Mouse (Mus musculus): ENCODE measurements around the gene Cyp2ab1.
"Not testable (repeated sequence)": the region's sequence is repeated elsewhere in the genome, so short reads cannot be mapped to it uniquely, and the experiment has no call there.

The Cyp2ab1 gene

DNA sequence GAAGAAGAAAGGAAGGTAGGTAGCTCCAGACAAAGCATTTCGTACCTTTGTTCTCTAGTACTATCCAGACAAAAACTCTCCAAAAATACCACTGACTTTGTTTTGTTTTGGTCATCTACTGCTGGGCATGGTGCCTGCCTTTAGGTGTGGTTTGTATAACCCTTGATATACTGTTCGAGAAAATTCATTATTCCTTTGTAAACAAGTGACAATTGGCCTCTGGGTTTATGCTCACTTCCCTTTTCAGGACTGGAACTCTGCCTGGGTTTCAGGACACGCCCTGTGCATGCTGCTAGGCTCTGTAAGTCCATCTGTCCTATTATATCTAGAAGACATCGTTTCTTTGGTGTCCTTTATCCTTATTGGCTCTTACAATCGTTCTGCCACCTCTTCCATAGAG lies at the start of gene Cyp2ab1:
Gene Cyp2ab1 (minus strand): TSS at position 119 of the 400 bp plus-strand sequence.
- no peak for DNase-seq

- no peak for DNase-seq
Measured at GRCm38 (mm10) chr16:20371731-20372130, 46.5 kb upstream of the Cyp2ab1 start.

- DNase-seq, result no peak
Measured at GRCm38 (mm10) chr16:20368221-20368620, 43.0 kb upstream of the Cyp2ab1 start.

DNA sequence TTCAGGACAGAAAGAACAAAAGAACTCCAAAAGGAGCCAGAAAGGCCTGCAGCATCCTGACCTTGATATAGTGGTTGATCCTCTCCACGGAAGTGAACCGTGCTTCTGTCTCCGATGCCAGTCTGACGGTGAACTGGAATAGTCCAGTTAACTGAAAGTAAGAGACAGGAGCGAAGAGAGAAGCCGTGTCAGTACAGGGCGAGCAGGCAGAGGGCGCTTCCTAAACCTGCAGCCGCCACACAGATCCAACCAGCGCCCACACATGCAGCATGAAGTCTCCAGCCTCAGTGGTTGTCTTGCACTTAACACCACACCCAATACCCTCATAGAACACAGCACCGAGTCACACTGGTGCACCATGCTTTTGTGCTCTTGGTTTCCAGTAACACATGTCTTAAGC lies 36.9 kb upstream of the Cyp2ab1 start:
- no peak for DNase-seq

- DNase-seq, result not testable (repeated sequence)
Measured at GRCm38 (mm10) chr16:20361496-20361895, 36.3 kb upstream of the Cyp2ab1 start.

- no peak for DNase-seq
Measured at GRCm38 (mm10) chr16:20359643-20360295, 34.6 kb upstream of the Cyp2ab1 start.

GRCm38 (mm10) chr16:20357837-20358236 lies 32.6 kb upstream of the Cyp2ab1 start:
- no peak for DNase-seq

DNA sequence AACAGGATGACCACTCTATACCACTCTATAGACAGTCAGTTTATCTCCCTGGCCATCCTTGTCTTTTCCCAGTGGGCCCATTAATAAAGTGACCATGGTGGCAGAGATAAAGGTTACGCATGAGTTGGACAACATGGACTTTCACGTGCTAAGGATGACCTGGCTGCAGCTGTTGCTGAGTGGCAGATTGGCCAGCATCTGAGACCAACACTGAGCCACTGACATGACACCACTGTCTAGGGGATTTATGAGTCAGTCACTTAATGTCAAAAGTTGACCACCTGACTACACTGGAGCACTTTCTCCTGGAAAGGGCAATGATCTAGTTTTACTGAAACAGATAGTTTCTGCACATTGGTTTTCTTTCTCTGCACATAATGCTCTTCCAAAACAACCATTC lies 29.6 kb upstream of the Cyp2ab1 start:
- no peak for DNase-seq

DNA sequence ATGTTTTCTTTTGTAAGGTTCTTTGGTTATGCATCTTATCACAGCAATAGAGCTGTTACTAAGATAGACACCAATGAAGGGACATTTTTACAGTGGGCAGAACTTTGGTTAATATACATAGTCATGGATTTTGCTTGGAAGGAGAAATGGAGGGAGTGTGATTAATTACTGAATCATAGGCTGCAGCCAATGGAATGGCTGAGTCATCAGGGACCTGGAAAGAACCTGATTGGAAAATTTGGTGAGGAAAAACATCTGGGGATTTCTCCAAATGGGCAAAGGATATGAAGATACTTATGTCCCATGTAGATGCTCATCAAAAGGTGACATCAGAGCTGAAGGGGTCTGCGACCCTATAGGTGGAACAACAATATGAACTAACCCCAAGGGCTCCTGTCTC lies 28.8 kb upstream of the Cyp2ab1 start:
- DNase-seq, result no peak

DNA sequence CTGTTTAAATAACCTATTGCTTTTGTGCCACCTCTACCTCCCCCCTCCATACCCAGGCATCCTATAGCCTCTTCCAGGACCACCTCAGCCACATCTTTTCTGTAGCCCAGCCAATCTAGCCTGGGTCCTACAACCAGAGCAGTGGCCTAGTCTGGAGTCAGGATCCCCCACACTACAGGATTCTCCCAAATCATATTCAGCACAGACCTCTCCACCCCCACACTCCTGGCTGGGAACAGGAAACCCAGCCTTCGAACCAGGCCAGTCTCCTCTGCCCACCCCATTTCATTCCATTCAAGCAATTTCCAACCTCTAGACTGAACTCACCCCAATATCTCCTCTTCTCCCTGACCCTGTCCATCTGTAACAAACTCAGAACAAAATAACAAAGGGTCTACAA lies 20.3 kb upstream of the Cyp2ab1 start:
- DNase-seq, result no peak

- no peak for DNase-seq
Measured at GRCm38 (mm10) chr16:20338616-20339015, 13.4 kb upstream of the Cyp2ab1 start.

DNA sequence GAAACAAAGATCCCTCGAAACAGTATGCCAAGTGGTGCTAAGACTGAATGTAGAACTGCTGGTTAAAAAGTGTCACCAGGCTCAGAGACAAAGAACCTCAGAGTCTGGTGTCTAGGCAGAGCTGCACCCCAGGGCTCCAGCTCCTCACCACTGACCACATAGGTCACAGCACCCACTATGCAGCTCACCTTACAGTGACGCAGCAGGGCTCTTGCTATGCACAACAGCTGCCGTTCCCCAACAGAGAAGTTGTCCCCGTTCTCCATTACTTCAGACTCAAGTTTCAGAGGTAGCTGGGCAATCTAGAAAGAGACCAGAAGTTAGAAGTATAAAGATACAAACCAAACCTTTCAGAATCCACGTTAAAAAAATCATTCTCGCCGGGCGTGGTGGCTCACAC lies 9.7 kb upstream of the Cyp2ab1 start:
- no peak for DNase-seq

- no peak for DNase-seq
Measured at GRCm38 (mm10) chr16:20328306-20328705, 3.1 kb upstream of the Cyp2ab1 start.

- no peak for DNase-seq
Measured at GRCm38 (mm10) chr16:20323907-20324306, 1.3 kb downstream of the Cyp2ab1 start.

DNA sequence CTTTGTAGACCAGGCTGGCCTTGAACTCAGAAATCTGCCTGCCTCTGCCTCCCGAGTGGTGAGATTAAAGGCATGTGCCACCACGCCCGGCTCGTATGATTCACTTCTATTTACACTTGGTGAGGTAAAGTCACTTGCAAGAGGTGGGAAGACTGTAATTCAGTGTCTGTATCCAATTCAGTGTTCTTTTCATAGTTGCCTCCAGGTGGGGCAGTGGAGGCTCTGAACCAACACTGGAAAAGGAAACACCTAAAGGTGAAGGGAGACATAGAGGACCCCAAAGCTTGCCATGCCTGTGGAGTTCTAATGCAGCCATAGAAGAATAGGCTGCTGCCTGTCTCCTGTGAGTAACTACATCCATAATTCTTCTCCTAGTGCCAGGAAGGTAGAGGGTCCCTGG lies 2.9 kb downstream of the Cyp2ab1 start:
- no peak for DNase-seq

- no peak for DNase-seq
Measured at GRCm38 (mm10) chr16:20316770-20317169, 8.4 kb downstream of the Cyp2ab1 start.

GRCm38 (mm10) chr16:20315266-20315665 lies 9.9 kb downstream of the Cyp2ab1 start:
- DNase-seq, result no peak

DNA sequence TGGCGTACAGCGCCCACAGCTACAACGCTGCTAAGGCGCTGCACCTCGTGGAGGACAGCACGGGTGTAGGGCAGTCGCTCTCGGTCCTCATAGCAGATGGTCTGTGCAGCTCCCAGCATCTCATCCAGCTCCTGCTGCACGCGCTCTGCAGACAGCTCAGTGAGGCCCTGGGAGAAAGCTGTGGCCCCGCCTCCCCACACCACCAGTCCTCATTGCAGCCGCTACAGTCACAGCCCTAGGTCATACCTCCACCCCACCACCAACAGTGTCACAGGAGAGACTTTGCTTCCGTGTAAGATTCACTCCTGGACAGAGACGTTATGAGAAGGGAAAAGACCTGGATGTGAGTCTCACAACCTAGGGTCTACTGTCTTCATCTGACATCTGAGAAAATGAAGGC lies 12.9 kb downstream of the Cyp2ab1 start:
- DNase-seq, result no peak

GRCm38 (mm10) chr16:20301770-20302649 lies 23.2 kb downstream of the Cyp2ab1 start, which contains the start of gene Parl:
Gene Parl (minus strand): TSS chr16:20302387.
- peak; percentile 95 for DNase-seq

- no peak for DNase-seq
Measured at GRCm38 (mm10) chr16:20300076-20300475, 25.1 kb downstream of the Cyp2ab1 start.

DNA sequence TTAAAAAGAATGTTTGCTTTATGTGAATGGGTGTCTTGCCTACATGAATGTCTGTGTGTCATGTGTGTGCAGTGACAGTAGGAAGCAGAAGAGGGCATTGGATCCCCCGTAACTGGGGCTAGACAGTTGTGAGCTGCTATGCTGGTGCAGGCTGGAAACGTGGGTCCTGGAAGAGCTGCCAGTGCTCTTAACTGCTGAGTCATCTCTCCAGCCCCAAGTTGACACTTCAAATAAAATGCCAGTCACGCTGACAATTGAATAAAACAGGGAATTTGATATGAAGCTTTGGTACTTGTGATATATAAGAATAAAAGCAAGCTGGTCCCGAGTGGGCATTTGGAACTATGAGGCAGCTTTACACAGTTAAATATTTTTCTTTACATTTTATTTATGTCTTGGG lies 45.0 kb downstream of the Cyp2ab1 start:
- no peak for DNase-seq

DNA sequence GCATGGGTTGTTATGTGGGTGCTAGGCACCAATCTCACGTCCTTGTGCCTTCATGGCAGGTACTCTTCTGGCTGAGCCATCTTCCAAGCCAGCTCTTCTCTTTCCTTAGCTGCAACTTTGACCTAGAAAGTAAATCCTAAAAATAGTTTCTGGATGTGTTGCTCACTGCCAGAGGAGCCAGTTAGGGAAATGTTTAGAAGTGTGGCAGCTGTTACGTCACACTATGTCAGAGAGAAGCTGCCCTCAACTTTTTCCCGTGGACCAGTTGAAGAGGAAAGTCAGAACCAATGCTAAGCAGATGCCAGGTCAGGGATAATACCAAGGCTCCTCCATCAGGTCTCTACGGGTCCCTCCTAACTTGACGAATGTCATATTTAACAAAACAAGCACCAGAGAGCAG lies 45.8 kb downstream of the Cyp2ab1 start:
- no peak for DNase-seq

GRCm38 (mm10) chr16:20272994-20273393 lies 52.2 kb downstream of the Cyp2ab1 start:
- DNase-seq, result no peak

GRCm38 (mm10) chr16:20271339-20271738 lies 53.9 kb downstream of the Cyp2ab1 start:
- DNase-seq, result no peak

All from right cerebral cortex, postnatal 4 days (tissue).